Mouse (Mus musculus) frontal cortex, postnatal 10 days (tissue): ENCODE data around the gene Flvcr2.
"Not testable (repeated sequence)": the region's sequence is repeated elsewhere in the genome, so short reads cannot be mapped to it uniquely, and the experiment has no call there.

Source experiments
- DNase-seq, 2 experiments: peaks; one replicate each; pipeline ENCODE4 v3.0.0; 2022; ENCODE audit warnings: low spot score in 2 of 2, mixed read lengths in 1 of 2

The Flvcr2 gene

GRCm38 (mm10) chr12:85745827-85746695 lies at the start of gene Flvcr2:
Gene Flvcr2, plus strand, starts transcription at chr12:85746539.
- peak; percentile 32 to 74 for DNase-seq

- DNase-seq, result not testable (repeated sequence)
Observed at GRCm38 (mm10) chr12:85698179-85698578, 48.2 kb upstream of the Flvcr2 start.

- no peak for DNase-seq
Observed at GRCm38 (mm10) chr12:85700191-85700841, 46.0 kb upstream of the Flvcr2 start.

GRCm38 (mm10) chr12:85700842-85701223 lies 45.5 kb upstream of the Flvcr2 start:
- no peak for DNase-seq

GRCm38 (mm10) chr12:85702166-85703055 lies 43.9 kb upstream of the Flvcr2 start:
- DNase-seq, result no peak

- DNase-seq, result no peak
Observed at GRCm38 (mm10) chr12:85703507-85703906, 42.8 kb upstream of the Flvcr2 start.

GRCm38 (mm10) chr12:85704566-85704965 lies 41.8 kb upstream of the Flvcr2 start:
- no peak for DNase-seq

GRCm38 (mm10) chr12:85705002-85705830 lies 41.1 kb upstream of the Flvcr2 start:
- peak; percentile 44 to 55 for DNase-seq

- no peak for DNase-seq
Observed at GRCm38 (mm10) chr12:85705831-85706530, 40.4 kb upstream of the Flvcr2 start.

- DNase-seq, result no peak
Observed at GRCm38 (mm10) chr12:85706906-85707305, 39.4 kb upstream of the Flvcr2 start.

GRCm38 (mm10) chr12:85707391-85707790 lies 38.9 kb upstream of the Flvcr2 start:
- DNase-seq, result no peak

GRCm38 (mm10) chr12:85708556-85708955 lies 37.8 kb upstream of the Flvcr2 start:
- DNase-seq, result no peak

- no peak for DNase-seq
Observed at GRCm38 (mm10) chr12:85710695-85711094, 35.6 kb upstream of the Flvcr2 start.

- DNase-seq, result no peak
Observed at GRCm38 (mm10) chr12:85712587-85712986, 33.8 kb upstream of the Flvcr2 start.

- no peak for DNase-seq
Observed at GRCm38 (mm10) chr12:85714126-85714525, 32.2 kb upstream of the Flvcr2 start.

GRCm38 (mm10) chr12:85725306-85725705 lies 21.0 kb upstream of the Flvcr2 start:
- DNase-seq, result no peak

GRCm38 (mm10) chr12:85726729-85727397 lies 19.5 kb upstream of the Flvcr2 start:
- DNase-seq, result no peak

GRCm38 (mm10) chr12:85728181-85728580 lies 18.2 kb upstream of the Flvcr2 start:
- DNase-seq, result no peak

GRCm38 (mm10) chr12:85729022-85729944 lies 17.1 kb upstream of the Flvcr2 start:
- peak in 1 of 2 experiments; percentile 33 for DNase-seq
